Mouse (Mus musculus) liver, embryonic 16.5 days (tissue): ENCODE measurements around the gene Mast3. TPM values are rescaled to one million over a fixed set of nuclear protein-coding genes. Genes with fewer than 3 reads are reported as not detected.
A peak's percentile ranks its signal among the peaks of the same experiment; 100 is the strongest.

ENCODE experiments used
- ATAC-seq: fragments of 200-750 bp; cut with Nextera tagmentation; 2 replicates; pipeline ENCODE4 v1.8.0; 2017; ENCODE audit warnings: low read depth, mild to moderate bottlenecking, moderate number of reproducible peaks, moderate library complexity
- H3K27ac ChIP-seq: fragments of 300-500 bp; sonication (generic); 2 replicates; pipeline ENCODE4 v1.5.1; 2014; ENCODE audit warnings: mild to moderate bottlenecking, low read length
- H3K27me3 ChIP-seq: fragments of 300-500 bp; sonication (generic); 2 replicates; pipeline ENCODE4 v1.6.1; 2014; ENCODE audit warnings: low read depth, low read length, mixed read lengths; ENCODE audit not compliant: control insufficient read depth, insufficient read depth
- H3K36me3 ChIP-seq: fragments of 300-500 bp; sonication (generic); 2 replicates; pipeline ENCODE4 v1.6.1; 2014; ENCODE audit warnings: mild to moderate bottlenecking; ENCODE audit not compliant: control insufficient read depth, insufficient read depth
- H3K4me1 ChIP-seq: fragments of 300-500 bp; sonication (generic); 2 replicates; pipeline ENCODE4 v1.6.1; 2014; ENCODE audit warnings: low read depth, low read length, mixed read lengths; ENCODE audit not compliant: control insufficient read depth
- H3K4me2 ChIP-seq: fragments of 300-500 bp; sonication (generic); 2 replicates; pipeline ENCODE4 v1.6.1; 2014; ENCODE audit warnings: low read depth, low read length, mixed read lengths
- H3K4me3 ChIP-seq: fragments of 300-500 bp; sonication (generic); 2 replicates; pipeline ENCODE4 v1.5.1; 2014; ENCODE audit warnings: low read depth, mild to moderate bottlenecking, low read length
- H3K9ac ChIP-seq: fragments of 300-500 bp; sonication (generic); 2 replicates; pipeline ENCODE4 v1.6.1; 2014; ENCODE audit warnings: low read depth, low read length
- H3K9me3 ChIP-seq: fragments of 300-500 bp; sonication (generic); replicated peaks from 2 replicates; pipeline ENCODE4 v1.6.1; 2016; ENCODE audit warnings: low read length; ENCODE audit not compliant: control insufficient read depth
- WGBS: fragments of 180-500 bp; shearing (Covaris S2); extraction: QIAGEN DNeasy Blood & Tissue Kit; methylation state at CpG from one replicate; pipeline ENCODE4 v1.1.7; 2014; ENCODE audit not compliant: insufficient replicate concordance; 5-methylcytosine and 5-hydroxymethylcytosine counted together
- polyA plus RNA-seq: library from polyadenylated mRNA; unstranded; fragments of >200 nt; fragmentation: Nextera tagmentation; extraction: Ambion mirVana; gene quantifications from 2 replicates; pipeline ENCODE4 v1.2.1, GENCODE M21; 2015

Mast3 gene
- polyA plus RNA-seq, 1 experiment from 2014 or later, result 9.0 TPM

- Histone ChIP-seq H3K4me2 (peak overlapping the region; percentile 99), H3K27me3 (no peaks in the 10 kb centered on the region), H3K4me3 (0 out of 2 replicates have a peak overlapping the region, but pooled peaks have one; percentile 74), H3K27ac (no peak overlapping the region), H3K36me3 (peaks cover 4% of the 10 kb centered on the region; the same call in 1 of the 2 replicates), H3K4me1 (peaks cover 58% of the 10 kb centered on the region), H3K9ac (no peak overlapping the region), H3K9me3 (no peaks in the 10 kb centered on the region)
- 70% methylated on average over 19 of the region's 19 CpGs for WGBS
- no peak for ATAC-seq
Measured at GRCm38 (mm10) chr8:70758616-70759561, 46.0 kb downstream of the Mast3 start.

GRCm38 (mm10) chr8:70758308-70758615, 46.6 kb downstream of the Mast3 start:
- no peak for ATAC-seq
- Histone ChIP-seq H3K4me3 (no peak overlapping the region), H3K27ac (no peak overlapping the region), H3K9ac (no peak overlapping the region), H3K27me3 (no peaks in the 10 kb centered on the region), H3K4me1 (peaks cover 58% of the 10 kb centered on the region), H3K9me3 (no peaks in the 10 kb centered on the region), H3K36me3 (peaks cover 4% of the 10 kb centered on the region; the same call in 1 of the 2 replicates), H3K4me2 (no peak overlapping the region)
- 83% methylated on average over 7 of the region's 7 CpGs for WGBS

- no peak overlapping the region for H3K27ac ChIP-seq
- WGBS, result 76% methylated on average over 22 of the region's 22 CpGs
- no peak for ATAC-seq
- no peaks in the 10 kb centered on the region for H3K9me3 ChIP-seq
- H3K36me3 ChIP-seq, result peaks cover 4% of the 10 kb centered on the region; the same call in 1 of the 2 replicates
- H3K4me1 ChIP-seq, result peaks cover 58% of the 10 kb centered on the region
- no peak overlapping the region for H3K4me3 ChIP-seq
- H3K4me2 ChIP-seq, result no peak overlapping the region
- H3K27me3 ChIP-seq, result no peaks in the 10 kb centered on the region
- H3K9ac ChIP-seq, result no peak overlapping the region
Measured at GRCm38 (mm10) chr8:70757523-70758307, 47.1 kb downstream of the Mast3 start.

- no peak overlapping the region for H3K27ac ChIP-seq
- H3K4me3 ChIP-seq, result no peak overlapping the region
Measured at GRCm38 (mm10) chr8:70756476-70757040, 48.3 kb downstream of the Mast3 start.

GRCm38 (mm10) chr8:70755661-70756475, 49.0 kb downstream of the Mast3 start:
- no peak overlapping the region for H3K4me3 ChIP-seq
- peaks cover 4% of the 10 kb centered on the region; the same call in 1 of the 2 replicates for H3K36me3 ChIP-seq
- WGBS, result 75% methylated on average over 24 of the region's 24 CpGs
- peak overlapping the region; percentile 86 for H3K4me2 ChIP-seq
- H3K9me3 ChIP-seq, result no peaks in the 10 kb centered on the region
- H3K4me1 ChIP-seq, result peaks cover 43% of the 10 kb centered on the region
- H3K9ac ChIP-seq, result no peak overlapping the region
- H3K27ac ChIP-seq, result no peak overlapping the region
- ATAC-seq, result no peak
- no peaks in the 10 kb centered on the region for H3K27me3 ChIP-seq

More at GRCm38 (mm10) chr8:70756476-70757040, 48.3 kb downstream of the Mast3 start:
- ATAC-seq, result no peak
- H3K27me3 ChIP-seq, result no peaks in the 10 kb centered on the region
- H3K4me1 ChIP-seq, result peaks cover 48% of the 10 kb centered on the region
- H3K4me2 ChIP-seq, result no peak overlapping the region
- H3K9ac ChIP-seq, result no peak overlapping the region
- H3K36me3 ChIP-seq, result peaks cover 4% of the 10 kb centered on the region; the same call in 1 of the 2 replicates
- no peaks in the 10 kb centered on the region for H3K9me3 ChIP-seq
- WGBS, result 84% methylated on average over 6 of the region's 6 CpGs

GRCm38 (mm10) chr8:70754871-70755660, 49.8 kb downstream of the Mast3 start:
- H3K36me3 ChIP-seq, result peaks cover 4% of the 10 kb centered on the region; the same call in 1 of the 2 replicates
- H3K27ac ChIP-seq, result 0 out of 2 replicates have a peak overlapping the region, but pooled peaks have one; percentile 31
- H3K4me1 ChIP-seq, result peaks cover 38% of the 10 kb centered on the region
- peak overlapping the region; percentile 69 for H3K9ac ChIP-seq
- no peaks in the 10 kb centered on the region for H3K27me3 ChIP-seq
- no peaks in the 10 kb centered on the region for H3K9me3 ChIP-seq
- 14% methylated on average over 50 of the region's 50 CpGs for WGBS
- H3K4me3 ChIP-seq, result peak overlapping the region; percentile 69
- peak; percentile 1 for ATAC-seq
- peak overlapping the region; percentile 86 for H3K4me2 ChIP-seq

GRCm38 (mm10) chr8:70754043-70754870, 50.6 kb downstream of the Mast3 start, which contains the start of gene Rab3a:
TSS of gene Rab3a (plus strand) at chr8:70754679.
- WGBS, result 6% methylated on average over 37 of the region's 37 CpGs
- ATAC-seq, result peak; percentile 98
- peaks cover 30% of the 10 kb centered on the region for H3K4me1 ChIP-seq
- no peaks in the 10 kb centered on the region for H3K9me3 ChIP-seq
- H3K4me3 ChIP-seq, result peak within 1 kb of the TSS; percentile 69
- peaks cover 4% of the 10 kb centered on the region; the same call in 1 of the 2 replicates for H3K36me3 ChIP-seq
- peak within 1 kb of the TSS; percentile 69 for H3K27ac ChIP-seq
- peak within 1 kb of the TSS; percentile 86 for H3K4me2 ChIP-seq
- H3K27me3 ChIP-seq, result no peaks in the 10 kb centered on the region
- peak within 1 kb of the TSS; percentile 69 for H3K9ac ChIP-seq
